Mouse (Mus musculus): ENCODE results near the gene Mvb12b. TPM values are rescaled to one million over a fixed set of nuclear protein-coding genes. Genes with fewer than 3 reads are reported as not detected.

Gene Mvb12b
- polyA plus RNA-seq, 1 experiment from 2014 or later, result 12.4 TPM

GRCm38 (mm10) chr2:33895829-33896228, 8.1 kb upstream of the Mvb12b start:
- no peak overlapping the region for H3K27ac ChIP-seq (ENCODE audit: low read depth, low read length)
- H3K4me1 ChIP-seq (ENCODE audit: control insufficient read depth, insufficient read depth, low read length), result no peaks in the 10 kb centered on the region
- no peaks in the 10 kb centered on the region; the same call in 1 of the 2 replicates for H3K27me3 ChIP-seq (ENCODE audit: control insufficient read depth, insufficient read depth, low read length)
- H3K36me3 ChIP-seq (ENCODE audit: control insufficient read depth, insufficient read depth, low read length), result no peaks in the 10 kb centered on the region
- H3K4me3 ChIP-seq (ENCODE audit: low read depth, low read length), result no peak overlapping the region
- no peak overlapping the region for H3K4me2 ChIP-seq
- 76% methylated on average over 3 of the region's 3 CpGs for WGBS (ENCODE audit: insufficient replicate concordance)
- no peaks in the 10 kb centered on the region for H3K9me3 ChIP-seq (replicated peaks; ENCODE audit: control insufficient read depth, low read length)
- no peak overlapping the region for H3K9ac ChIP-seq (ENCODE audit: low read depth, low read length)
- ATAC-seq (replicated peaks; ENCODE audit: insufficient number of reproducible peaks, low FRiP score, low TSS enrichment), result no peak

GRCm38 (mm10) chr2:33893151-33893550, 5.4 kb upstream of the Mvb12b start:
- Histone ChIP-seq H3K4me2 (no peak overlapping the region), H3K9ac (ENCODE audit: low read depth, low read length) (no peak overlapping the region), H3K27me3 (ENCODE audit: control insufficient read depth, insufficient read depth, low read length) (no peaks in the 10 kb centered on the region; the same call in 1 of the 2 replicates), H3K36me3 (ENCODE audit: control insufficient read depth, insufficient read depth, low read length) (no peaks in the 10 kb centered on the region), H3K9me3 (replicated peaks; ENCODE audit: control insufficient read depth, low read length) (no peaks in the 10 kb centered on the region), H3K4me1 (ENCODE audit: control insufficient read depth, insufficient read depth, low read length) (no peaks in the 10 kb centered on the region), H3K27ac (ENCODE audit: low read depth, low read length) (no peak overlapping the region), H3K4me3 (ENCODE audit: low read depth, low read length) (no peak overlapping the region)
- ATAC-seq (replicated peaks; ENCODE audit: insufficient number of reproducible peaks, low FRiP score, low TSS enrichment), result no peak
- WGBS (ENCODE audit: insufficient replicate concordance), result 79% methylated on average over 3 of the region's 3 CpGs

- no peak overlapping the region for H3K9ac ChIP-seq (ENCODE audit: low read depth, low read length)
- peaks cover 3% of the 10 kb centered on the region for H3K4me1 ChIP-seq (ENCODE audit: control insufficient read depth, insufficient read depth, low read length)
- H3K9me3 ChIP-seq (replicated peaks; ENCODE audit: control insufficient read depth, low read length), result no peaks in the 10 kb centered on the region
- no peak overlapping the region for H3K4me2 ChIP-seq
- H3K4me3 ChIP-seq (ENCODE audit: low read depth, low read length), result no peak overlapping the region
- H3K36me3 ChIP-seq (ENCODE audit: control insufficient read depth, insufficient read depth, low read length), result no peaks in the 10 kb centered on the region
- no peaks in the 10 kb centered on the region; the same call in 1 of the 2 replicates for H3K27me3 ChIP-seq (ENCODE audit: control insufficient read depth, insufficient read depth, low read length)
- no peak for ATAC-seq (replicated peaks; ENCODE audit: insufficient number of reproducible peaks, low FRiP score, low TSS enrichment)
- H3K27ac ChIP-seq (ENCODE audit: low read depth, low read length), result no peak overlapping the region
- WGBS (ENCODE audit: insufficient replicate concordance), result 67% methylated on average over 7 of the region's 7 CpGs
These were observed 4.6 kb upstream of the Mvb12b start for GRCm38 (mm10) chr2:33892354-33892753.

- peak overlapping the region; percentile 96 for H3K9ac ChIP-seq (ENCODE audit: low read depth, low read length)
- H3K4me1 ChIP-seq (ENCODE audit: control insufficient read depth, insufficient read depth, low read length), result peaks cover 13% of the 10 kb centered on the region
- H3K27me3 ChIP-seq (ENCODE audit: control insufficient read depth, insufficient read depth, low read length), result no peaks in the 10 kb centered on the region
- H3K4me2 ChIP-seq, result peak overlapping the region; percentile 94
- ATAC-seq (replicated peaks; ENCODE audit: insufficient number of reproducible peaks, low FRiP score, low TSS enrichment), result no peak
- no peaks in the 10 kb centered on the region for H3K9me3 ChIP-seq (replicated peaks; ENCODE audit: control insufficient read depth, low read length)
- H3K4me3 ChIP-seq (ENCODE audit: low read depth, low read length), result no peak overlapping the region
- H3K27ac ChIP-seq (ENCODE audit: low read depth, low read length), result peak overlapping the region; percentile 37; the same call in 1 of the 2 replicates
- 59% methylated on average over 6 of the region's 6 CpGs for WGBS (ENCODE audit: insufficient replicate concordance)
- no peaks in the 10 kb centered on the region for H3K36me3 ChIP-seq (ENCODE audit: control insufficient read depth, insufficient read depth, low read length)
These were observed 297 bp upstream of the Mvb12b start for GRCm38 (mm10) chr2:33888100-33888385.

GRCm38 (mm10) chr2:33886386-33887327, 1.1 kb downstream of the Mvb12b start:
- 1% methylated on average over 37 of the region's 51 CpGs for WGBS (ENCODE audit: insufficient replicate concordance)
- peak overlapping the region; percentile 94 for H3K4me2 ChIP-seq
- H3K36me3 ChIP-seq (ENCODE audit: control insufficient read depth, insufficient read depth, low read length), result no peaks in the 10 kb centered on the region
- no peaks in the 10 kb centered on the region for H3K27me3 ChIP-seq (ENCODE audit: control insufficient read depth, insufficient read depth, low read length)
- H3K4me3 ChIP-seq (ENCODE audit: low read depth, low read length), result peak overlapping the region; percentile 88
- H3K4me1 ChIP-seq (ENCODE audit: control insufficient read depth, insufficient read depth, low read length), result peaks cover 13% of the 10 kb centered on the region
- no peaks in the 10 kb centered on the region for H3K9me3 ChIP-seq (replicated peaks; ENCODE audit: control insufficient read depth, low read length)
- ATAC-seq (replicated peaks; ENCODE audit: insufficient number of reproducible peaks, low FRiP score, low TSS enrichment), result peak; percentile 64
- peak overlapping the region; percentile 96 for H3K9ac ChIP-seq (ENCODE audit: low read depth, low read length)
- peak overlapping the region; percentile 78 for H3K27ac ChIP-seq (ENCODE audit: low read depth, low read length)

- Histone ChIP-seq H3K9me3 (replicated peaks; ENCODE audit: control insufficient read depth, low read length) (no peaks in the 10 kb centered on the region), H3K36me3 (ENCODE audit: control insufficient read depth, insufficient read depth, low read length) (no peaks in the 10 kb centered on the region), H3K4me2 (no peak overlapping the region), H3K4me3 (ENCODE audit: low read depth, low read length) (no peak overlapping the region), H3K27me3 (ENCODE audit: control insufficient read depth, insufficient read depth, low read length) (no peaks in the 10 kb centered on the region), H3K4me1 (ENCODE audit: control insufficient read depth, insufficient read depth, low read length) (peaks cover 15% of the 10 kb centered on the region), H3K27ac (ENCODE audit: low read depth, low read length) (no peak overlapping the region), H3K9ac (ENCODE audit: low read depth, low read length) (no peak overlapping the region)
- no peak for ATAC-seq (replicated peaks; ENCODE audit: insufficient number of reproducible peaks, low FRiP score, low TSS enrichment)
- 91% methylated on average over 3 of the region's 3 CpGs for WGBS (ENCODE audit: insufficient replicate concordance)
These were observed 2.5 kb downstream of the Mvb12b start for GRCm38 (mm10) chr2:33885264-33885651.

- Histone ChIP-seq H3K4me1 (ENCODE audit: control insufficient read depth, insufficient read depth, low read length) (peaks cover 15% of the 10 kb centered on the region), H3K9me3 (replicated peaks; ENCODE audit: control insufficient read depth, low read length) (no peaks in the 10 kb centered on the region), H3K36me3 (ENCODE audit: control insufficient read depth, insufficient read depth, low read length) (no peaks in the 10 kb centered on the region), H3K4me3 (ENCODE audit: low read depth, low read length) (no peak overlapping the region), H3K4me2 (no peak overlapping the region), H3K27ac (ENCODE audit: low read depth, low read length) (no peak overlapping the region), H3K9ac (ENCODE audit: low read depth, low read length) (no peak overlapping the region), H3K27me3 (ENCODE audit: control insufficient read depth, insufficient read depth, low read length) (no peaks in the 10 kb centered on the region)
- ATAC-seq (replicated peaks; ENCODE audit: insufficient number of reproducible peaks, low FRiP score, low TSS enrichment), result no peak
- WGBS (ENCODE audit: insufficient replicate concordance), result 88% methylated on average over 7 of the region's 7 CpGs
These were observed 3.0 kb downstream of the Mvb12b start for GRCm38 (mm10) chr2:33884623-33885263.

- no peak for ATAC-seq (replicated peaks; ENCODE audit: insufficient number of reproducible peaks, low FRiP score, low TSS enrichment)
- H3K27ac ChIP-seq (ENCODE audit: low read depth, low read length), result no peak overlapping the region
- H3K27me3 ChIP-seq (ENCODE audit: control insufficient read depth, insufficient read depth, low read length), result no peaks in the 10 kb centered on the region
- no peaks in the 10 kb centered on the region for H3K36me3 ChIP-seq (ENCODE audit: control insufficient read depth, insufficient read depth, low read length)
- no peak overlapping the region for H3K4me2 ChIP-seq
- H3K4me3 ChIP-seq (ENCODE audit: low read depth, low read length), result no peak overlapping the region
- 76% methylated on average over 2 of the region's 2 CpGs for WGBS (ENCODE audit: insufficient replicate concordance)
- H3K9me3 ChIP-seq (replicated peaks; ENCODE audit: control insufficient read depth, low read length), result no peaks in the 10 kb centered on the region
- peaks cover 43% of the 10 kb centered on the region for H3K4me1 ChIP-seq (ENCODE audit: control insufficient read depth, insufficient read depth, low read length)
- H3K9ac ChIP-seq (ENCODE audit: low read depth, low read length), result no peak overlapping the region
These were observed 8.5 kb downstream of the Mvb12b start for GRCm38 (mm10) chr2:33879223-33879622.

Data from heart, embryonic 11.5 days (tissue).